13 mouse cellular contexts compared by ENCODE assay signal in genomic region chr6:126203366-126203765, GRCm38 (mm10). TPM values are rescaled to one million over a fixed set of nuclear protein-coding genes. Genes with fewer than 3 reads are reported as not detected.
"Had no signal": no experiment of that assay in that cellular context is flagged by ENCODE, and none has a peak within 500 bp of the region (broad histone marks: within the 10 kb centered on the region; RNA-seq: fewer than 3 reads in every experiment).

No protein-coding gene starts in this region.

- H3K4me2 ChIP-seq: limb, embryonic 13.5 days; liver, embryonic 12.5 days; lung, embryonic 14.5 days; neural tube, embryonic 12.5 days; stomach, embryonic 15.5 days had no signal

- H3K27me3 ChIP-seq: limb, embryonic 13.5 days; liver, embryonic 12.5 days; neural tube, embryonic 12.5 days; stomach, embryonic 15.5 days had no signal

- H3K36me3 ChIP-seq: limb, embryonic 13.5 days; liver, embryonic 12.5 days; midbrain, embryonic 10.5 days; neural tube, embryonic 12.5 days; stomach, embryonic 15.5 days had no signal

- H3K4me1 ChIP-seq: liver, embryonic 12.5 days; midbrain, embryonic 10.5 days; neural tube, embryonic 12.5 days; stomach, embryonic 15.5 days had no signal

- H3K9me3 ChIP-seq: limb, embryonic 13.5 days; liver, embryonic 12.5 days; midbrain, embryonic 10.5 days; neural tube, embryonic 12.5 days; stomach, embryonic 15.5 days had no signal

- H3K9ac ChIP-seq: limb, embryonic 13.5 days; liver, embryonic 12.5 days; lung, embryonic 14.5 days; neural tube, embryonic 12.5 days; stomach, embryonic 15.5 days had no signal

- ATAC-seq: liver, embryonic 12.5 days had no signal

- H3K27ac ChIP-seq: limb, embryonic 13.5 days; liver, embryonic 12.5 days; midbrain, embryonic 10.5 days; neural tube, embryonic 12.5 days; stomach, embryonic 15.5 days had no signal

- H3K4me3 ChIP-seq: limb, embryonic 13.5 days; liver, embryonic 12.5 days; midbrain, embryonic 10.5 days; myocyte; neural tube, embryonic 12.5 days; stomach, embryonic 15.5 days had no signal

- DNase-seq: left cerebral cortex, postnatal 4 days; lung, postnatal 10 days; lung, postnatal 4 days; thymus, adult 2 months; thymus, postnatal 25 days had no signal

RNA-seq across cellular contexts. Expression of gene Ntf3, which starts 36.7 kb away (rescaled TPM):
- total RNA-seq: megakaryocyte, adult 5-6 weeks had no signal
- polyA plus RNA-seq: myocyte had no signal
